Mouse (Mus musculus) layer of hippocampus, postnatal 14 days (tissue): ENCODE results near the gene Dyrk1a. TPM values are rescaled to one million over a fixed set of nuclear protein-coding genes. Genes with fewer than 3 reads are reported as not detected.

ENCODE experiments used
- DNase-seq, 2 experiments: peaks; one replicate each; pipeline ENCODE4 v3.0.0; 2021 to 2022; ENCODE audit warnings: low spot score in 2 of 2, mixed read lengths in 1 of 2
- total RNA-seq, 2 experiments: library from RNA; stranded (reverse); gene quantifications; 2 replicates each; pipeline ENCODE4 v1.2.3; 2021

The Dyrk1a gene
- total RNA-seq, 2 experiments from 2014 or later, result 83.0 to 84.1 TPM

DNA sequence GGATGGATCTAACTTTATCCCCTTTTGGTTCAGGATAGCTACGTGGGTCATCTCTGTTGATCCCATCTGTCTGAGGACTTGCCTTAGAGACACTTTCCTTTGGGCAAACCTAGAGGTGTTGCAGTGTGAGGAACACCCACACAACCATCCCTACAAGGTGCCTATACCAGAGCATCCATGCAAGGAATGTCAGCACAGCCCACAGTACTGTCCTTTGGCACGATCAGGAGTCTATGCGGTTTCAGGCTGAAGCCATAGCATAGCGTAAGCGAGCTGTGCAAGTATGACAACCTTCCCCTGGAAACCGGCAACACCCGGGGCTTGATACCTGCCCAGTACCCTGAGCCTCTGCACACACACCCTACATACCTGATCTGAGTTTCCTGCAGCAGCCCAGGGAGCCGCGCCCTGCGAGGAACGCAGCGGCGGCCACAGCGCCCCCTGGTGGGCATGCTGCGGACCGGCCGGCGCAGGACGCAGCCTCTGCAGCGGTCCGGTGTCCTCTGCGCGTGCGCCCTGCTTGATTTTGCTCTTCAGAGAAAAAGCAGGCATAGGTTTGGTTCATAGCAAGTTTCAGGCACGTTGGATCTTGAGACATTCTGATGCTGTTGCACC is 143.8 kb downstream of the Dyrk1a start:
- peak; percentile 80 for DNase-seq

DNA sequence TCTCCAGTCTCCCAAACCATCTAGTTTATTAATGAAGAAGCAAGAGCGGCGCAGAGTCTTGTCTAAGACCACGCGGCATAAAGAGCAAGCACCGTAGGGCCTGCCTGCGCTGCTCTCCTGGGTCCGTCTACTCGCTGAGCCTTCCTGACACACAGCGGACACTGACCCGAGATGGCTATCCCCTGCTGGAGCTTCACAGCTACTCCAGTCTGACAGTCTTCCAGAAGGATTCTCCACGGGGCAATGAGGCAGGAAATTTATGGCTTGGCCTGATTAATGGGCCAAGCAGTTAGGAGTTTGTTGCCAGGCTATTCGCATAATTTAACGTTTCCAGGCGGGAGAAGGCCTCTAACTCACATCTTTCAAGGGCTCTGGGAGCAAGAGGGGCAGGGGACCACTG is 144.7 kb downstream of the Dyrk1a start:
- no peak for DNase-seq

DNA sequence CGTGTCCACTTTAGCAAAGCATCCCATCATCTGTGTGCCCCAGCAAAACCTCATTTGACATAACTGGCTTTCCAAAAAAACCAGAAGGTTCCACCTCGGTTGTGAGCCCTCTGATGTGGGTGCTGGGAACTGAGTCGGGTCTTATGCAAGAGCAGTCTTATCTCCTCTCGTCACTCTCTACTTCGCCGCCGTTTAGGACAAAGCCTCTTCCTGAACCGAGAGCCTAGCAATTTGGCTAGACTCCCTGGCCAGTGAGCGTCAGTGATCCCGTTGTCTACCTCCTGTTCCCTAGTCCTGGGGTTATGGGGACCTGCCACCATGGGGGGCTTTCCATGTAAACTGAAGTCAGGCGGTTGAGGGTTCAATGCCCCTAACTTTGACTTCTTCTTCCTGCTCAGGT is 147.2 kb downstream of the Dyrk1a start:
- no peak for DNase-seq

DNA sequence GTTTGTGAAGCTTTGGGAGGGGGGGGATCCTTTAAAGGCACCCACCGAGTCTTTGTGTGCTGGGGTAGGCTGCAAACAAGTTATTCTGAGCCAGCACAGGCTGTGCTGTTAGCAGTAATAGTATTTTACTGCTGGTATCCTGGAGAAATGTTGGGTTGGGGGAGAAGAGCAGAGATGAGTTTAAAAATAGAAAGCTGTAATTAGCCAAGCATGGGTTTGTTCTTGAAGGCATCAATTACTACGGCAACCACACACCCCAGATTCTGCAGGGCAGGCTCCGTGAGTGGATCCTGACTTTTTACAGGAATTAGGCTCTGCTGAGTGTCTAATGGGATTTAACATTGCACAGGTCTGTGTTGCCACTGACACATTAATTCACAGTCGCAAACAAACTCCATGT is 149.1 kb downstream of the Dyrk1a start:
- peak; percentile 23 to 58 for DNase-seq

DNA sequence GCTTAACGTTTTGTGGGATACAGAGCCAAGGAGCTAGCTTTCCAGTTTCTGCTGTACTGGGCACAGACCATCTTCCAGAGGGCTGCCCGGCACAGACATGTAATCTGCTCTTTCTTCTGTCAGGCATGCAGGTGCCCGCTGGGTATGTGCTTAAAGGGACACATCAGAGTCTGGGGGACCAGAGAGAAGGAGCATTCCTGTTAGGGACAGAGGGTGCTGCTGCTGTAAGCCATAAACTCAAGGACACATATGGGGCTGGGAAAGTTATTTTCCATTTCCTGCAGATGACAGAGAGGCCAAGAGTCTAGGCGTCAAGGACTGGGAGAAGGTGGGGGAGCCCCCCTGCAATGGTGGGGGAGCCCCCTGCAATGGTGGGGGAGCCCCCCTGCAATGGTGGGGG is 149.7 kb downstream of the Dyrk1a start:
- DNase-seq, result no peak

DNA sequence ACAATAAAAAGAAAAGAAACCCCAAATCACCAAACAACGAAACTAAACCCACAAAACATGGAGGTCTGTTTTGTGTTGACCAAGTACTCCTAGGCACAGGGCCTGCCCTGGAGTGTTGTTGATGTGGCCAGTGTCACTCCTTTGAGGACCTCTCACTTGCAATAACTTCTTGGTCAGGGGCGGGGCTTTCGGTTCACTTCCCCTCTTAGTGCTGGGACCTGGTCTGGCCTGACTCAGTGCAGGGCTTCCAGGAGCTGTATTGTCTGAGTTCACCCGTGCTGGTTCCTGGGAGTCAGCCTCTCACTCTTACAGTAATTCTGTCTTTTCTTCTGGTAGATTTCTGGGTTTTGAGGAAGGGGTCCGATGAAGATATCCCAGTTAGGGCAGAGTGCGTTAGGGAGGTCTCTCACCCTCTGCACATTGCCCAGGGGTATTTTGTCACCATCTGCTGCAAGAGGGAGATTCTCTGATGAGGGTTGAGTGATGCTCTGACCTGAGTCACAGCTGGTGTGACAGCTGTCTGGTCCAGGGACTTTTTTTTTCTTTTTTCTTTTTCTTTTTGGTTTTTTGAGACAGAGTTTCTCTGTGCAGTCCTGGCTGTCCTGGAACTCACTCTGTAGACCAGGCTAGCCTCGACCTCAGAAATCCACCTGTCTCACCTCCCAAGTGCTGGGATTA is 150.8 kb downstream of the Dyrk1a start:
- no peak for DNase-seq

DNA sequence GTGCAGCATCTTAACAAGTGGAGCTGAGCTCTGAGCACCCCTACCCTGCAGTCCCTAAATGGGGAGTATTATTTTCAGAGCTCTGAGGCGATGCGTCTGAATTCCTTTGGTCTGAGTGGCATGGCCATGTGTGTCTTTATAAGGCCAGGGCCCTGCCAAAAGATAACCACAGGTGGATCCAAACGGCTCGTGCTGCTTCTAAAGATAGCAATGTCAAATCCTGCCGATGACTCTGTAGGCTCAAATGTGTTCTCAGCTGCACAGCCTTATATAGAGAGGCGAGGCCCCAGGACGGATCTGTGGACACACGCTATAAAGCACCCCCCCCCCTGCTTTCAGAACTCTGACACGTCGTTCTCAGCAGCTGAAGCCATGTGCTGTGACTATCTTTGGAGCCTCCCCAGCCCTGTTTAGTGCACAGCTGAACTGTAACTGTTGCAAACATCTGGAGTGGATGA is 151.8 kb downstream of the Dyrk1a start:
- DNase-seq, result no peak

DNA sequence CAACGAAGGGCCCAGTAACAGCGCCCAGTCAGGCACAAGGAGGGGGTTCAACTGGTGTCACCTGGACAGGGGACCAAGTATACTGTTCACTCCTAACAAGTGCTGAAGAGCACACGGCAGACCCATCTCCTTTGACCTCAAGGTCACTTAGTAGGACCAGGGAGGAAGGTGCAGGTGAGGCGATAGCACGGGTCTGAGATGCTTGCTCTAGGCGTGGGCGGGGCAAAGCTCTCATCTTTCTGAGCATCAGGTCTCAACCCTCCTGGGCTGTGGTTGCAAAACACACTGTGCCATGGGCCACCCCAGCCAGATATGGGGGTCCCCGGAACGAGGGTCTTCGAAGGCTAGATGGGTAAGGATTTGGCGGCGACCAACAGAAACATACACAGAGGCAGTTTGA is 153.1 kb downstream of the Dyrk1a start:
- no peak for DNase-seq

DNA sequence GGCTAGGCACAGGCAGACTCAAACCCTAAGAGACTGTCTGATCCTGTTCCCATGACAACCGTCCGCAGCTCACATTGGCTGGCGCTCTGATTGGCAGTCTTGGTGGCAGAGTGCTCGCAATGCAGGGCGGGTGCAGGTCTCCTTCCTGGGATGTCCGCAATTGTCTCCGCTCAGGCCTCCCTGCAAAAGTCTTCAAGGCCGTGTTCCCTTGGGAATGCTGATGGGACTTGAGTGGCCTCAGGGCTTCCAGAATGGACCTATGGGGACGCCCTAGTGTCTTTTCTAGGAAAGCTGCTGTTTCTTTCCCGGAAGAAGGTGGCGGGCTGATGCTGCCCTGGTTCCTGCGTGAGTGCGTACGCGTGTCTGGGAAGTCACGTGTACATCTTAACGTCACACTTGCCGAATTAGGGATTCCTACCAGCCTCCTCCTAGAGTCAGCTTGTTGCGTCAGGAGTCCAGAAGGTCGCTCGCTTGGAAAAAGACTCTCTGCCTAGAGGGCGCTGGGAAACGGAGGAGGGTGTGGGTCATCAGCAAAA is 154.3 kb downstream of the Dyrk1a start:
- DNase-seq, result peak; percentile 89 to 91

DNA sequence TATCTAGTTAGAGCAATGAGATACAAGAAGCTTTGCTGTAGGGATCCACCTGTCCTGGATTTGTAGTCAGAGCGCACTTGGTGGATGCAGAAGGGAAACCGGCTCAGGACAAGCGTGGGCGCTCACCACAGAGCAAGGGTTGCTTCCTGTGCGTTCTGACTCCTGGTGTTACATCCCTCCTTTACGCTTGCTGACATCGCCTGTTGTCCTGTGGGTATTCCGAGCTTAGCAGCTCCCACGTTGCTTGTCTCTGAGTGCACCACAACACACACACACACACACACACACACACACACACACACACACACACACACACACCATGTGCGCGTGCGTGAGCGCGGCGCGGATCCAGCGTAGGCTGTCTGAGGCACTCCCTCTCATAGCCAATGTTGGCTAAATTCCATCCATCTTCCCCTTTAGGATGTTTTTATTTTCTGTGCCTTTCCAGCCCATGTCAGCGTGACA is 155.0 kb downstream of the Dyrk1a start:
- peak; percentile 52 to 64 for DNase-seq

DNA sequence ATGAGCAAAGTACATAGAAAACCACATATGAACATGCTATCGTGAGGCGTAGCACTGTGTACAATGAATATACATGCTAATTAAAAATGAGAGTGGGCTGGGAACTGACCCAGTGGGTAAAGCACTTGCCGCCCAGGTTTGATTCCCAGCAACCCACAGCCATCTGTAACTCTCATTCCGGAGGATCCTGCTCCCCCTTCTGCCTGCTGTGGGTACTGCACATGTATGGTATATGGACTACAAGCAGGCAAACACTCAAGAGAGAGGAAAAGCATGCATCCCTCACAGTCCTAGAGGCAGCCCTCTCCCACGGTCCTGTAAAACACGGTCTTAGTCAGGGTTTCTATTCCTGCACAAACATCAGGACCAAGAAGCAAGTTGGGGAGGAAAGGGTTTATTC is 159.4 kb downstream of the Dyrk1a start:
- DNase-seq, result no peak

DNA sequence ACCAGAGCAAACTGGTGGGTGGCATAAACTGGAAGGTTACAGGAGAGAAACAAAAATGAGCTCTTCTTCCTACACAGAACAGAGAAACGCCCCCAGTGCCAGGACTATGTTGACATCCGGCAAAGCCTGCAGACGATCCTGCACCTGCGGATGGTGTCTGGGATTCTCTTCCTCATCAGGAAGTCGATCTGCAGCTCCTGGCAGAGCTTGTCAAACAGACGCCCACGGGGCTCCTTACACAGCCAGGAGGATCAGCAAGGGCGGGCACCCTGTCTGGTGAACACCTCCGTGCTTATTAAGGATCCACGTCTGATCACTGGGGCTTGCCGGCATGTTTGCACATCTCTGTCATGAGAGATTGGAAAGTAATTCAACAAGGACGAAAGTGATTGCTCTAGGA is 161.2 kb downstream of the Dyrk1a start:
- DNase-seq, result no peak

DNA sequence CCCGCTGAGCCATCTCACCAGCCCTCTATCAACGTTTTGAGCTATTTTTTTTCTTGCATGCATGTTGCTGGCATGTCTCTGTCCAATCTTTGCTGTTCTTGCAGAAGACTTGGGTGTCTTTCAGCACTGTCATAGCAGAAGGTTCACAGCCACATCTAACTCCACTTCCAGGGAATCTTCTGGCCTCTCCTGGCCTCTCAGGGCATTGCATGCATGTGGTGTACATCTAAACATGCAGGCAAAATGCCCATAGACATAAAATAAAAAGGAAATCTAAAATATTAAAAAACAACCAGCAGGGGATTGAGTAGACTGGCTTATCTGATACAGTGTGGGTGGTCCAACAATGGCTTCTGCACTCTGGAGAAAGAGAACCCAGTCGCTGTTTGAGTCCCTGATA is 165.7 kb downstream of the Dyrk1a start:
- no peak for DNase-seq

DNA sequence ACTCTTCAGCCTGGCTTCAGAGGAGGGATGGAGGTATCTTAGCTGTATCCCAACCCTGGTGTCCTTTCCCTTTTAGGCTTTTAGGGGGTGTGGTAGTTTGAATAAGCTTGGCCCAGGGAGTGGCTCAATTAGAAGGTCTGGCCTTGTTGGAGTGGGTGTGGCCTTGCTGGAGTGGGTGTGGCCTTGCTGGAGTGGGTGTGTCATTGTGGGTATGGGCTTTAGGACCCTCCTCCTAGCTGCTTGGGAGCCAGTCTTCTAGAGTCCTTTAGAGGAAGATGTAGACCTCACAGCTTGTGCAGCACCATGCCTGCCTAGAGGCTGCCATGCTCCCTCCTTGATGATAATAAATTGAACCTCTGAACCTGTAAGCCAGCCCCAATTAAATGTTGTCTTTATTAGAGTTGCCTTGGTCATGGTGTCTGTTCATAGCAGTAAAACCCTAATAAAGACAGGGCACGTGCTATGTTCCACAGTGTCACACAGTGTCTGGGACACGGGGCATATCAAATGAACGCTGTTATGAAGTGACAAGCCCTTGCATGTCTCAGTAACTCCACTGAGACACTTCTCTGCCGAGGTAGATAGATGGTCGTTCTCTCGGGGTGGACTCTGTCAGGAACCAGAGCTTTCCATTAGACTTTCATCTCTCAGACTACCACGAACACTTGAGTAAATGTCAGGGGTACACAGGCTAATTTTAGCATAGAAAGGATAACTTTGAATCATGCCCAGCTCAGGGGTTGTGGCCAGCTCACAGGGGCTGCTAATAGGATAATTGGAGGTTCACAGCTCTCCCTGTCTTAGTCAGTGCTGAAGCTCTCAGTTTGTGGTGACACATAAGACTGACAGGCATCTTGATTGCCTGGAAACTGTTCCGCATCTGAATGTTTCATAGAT is 166.9 kb downstream of the Dyrk1a start:
- DNase-seq, result no peak

DNA sequence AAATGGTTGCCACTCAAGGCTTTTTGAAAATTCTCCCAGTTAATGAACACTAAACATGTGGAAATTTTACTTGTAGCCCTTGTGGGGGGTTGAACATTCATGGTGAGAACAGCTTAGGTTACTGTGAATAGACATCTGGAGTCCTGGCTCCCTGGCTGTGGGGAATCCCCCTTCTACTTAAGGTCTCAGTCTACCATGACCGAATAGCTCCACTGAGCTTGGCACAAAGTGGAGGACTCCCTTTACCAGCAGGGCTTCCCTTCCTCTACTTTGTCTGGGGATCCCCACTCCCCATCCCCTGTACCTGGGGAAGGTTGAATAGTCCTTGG is 167.5 kb downstream of the Dyrk1a start:
- no peak for DNase-seq

DNA sequence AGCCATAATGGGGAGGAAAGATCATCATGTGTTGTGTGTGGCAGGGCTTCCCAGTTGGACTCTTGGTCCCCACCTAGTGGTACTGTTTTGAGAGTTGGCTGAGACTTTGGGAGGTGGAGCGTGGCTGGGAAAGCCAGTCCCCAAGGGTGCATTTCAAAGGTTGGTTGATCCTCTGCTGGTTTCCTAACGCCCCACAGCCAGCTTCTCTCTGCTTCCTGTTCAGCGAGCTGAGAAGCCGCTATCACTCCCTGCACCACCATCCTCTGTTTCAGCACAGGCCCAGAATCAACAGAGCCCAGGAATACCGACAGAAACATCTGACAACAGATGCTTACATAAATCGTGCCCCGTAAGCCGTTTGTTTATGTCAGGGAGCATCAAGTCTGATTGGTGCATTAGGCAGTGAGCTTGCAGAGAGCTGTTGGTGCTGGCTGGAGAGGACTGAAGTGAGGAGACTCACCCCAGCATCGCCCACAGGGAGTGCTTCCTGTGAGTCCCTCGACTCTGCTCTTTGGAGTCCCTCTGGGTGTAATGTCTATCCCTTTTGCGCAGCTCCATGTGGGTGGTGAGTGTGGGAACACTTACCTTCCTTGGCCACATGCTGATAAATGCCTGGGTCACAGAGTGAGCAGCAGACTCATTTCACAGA is 174.2 kb downstream of the Dyrk1a start:
- peak; percentile 24 to 39 for DNase-seq

DNA sequence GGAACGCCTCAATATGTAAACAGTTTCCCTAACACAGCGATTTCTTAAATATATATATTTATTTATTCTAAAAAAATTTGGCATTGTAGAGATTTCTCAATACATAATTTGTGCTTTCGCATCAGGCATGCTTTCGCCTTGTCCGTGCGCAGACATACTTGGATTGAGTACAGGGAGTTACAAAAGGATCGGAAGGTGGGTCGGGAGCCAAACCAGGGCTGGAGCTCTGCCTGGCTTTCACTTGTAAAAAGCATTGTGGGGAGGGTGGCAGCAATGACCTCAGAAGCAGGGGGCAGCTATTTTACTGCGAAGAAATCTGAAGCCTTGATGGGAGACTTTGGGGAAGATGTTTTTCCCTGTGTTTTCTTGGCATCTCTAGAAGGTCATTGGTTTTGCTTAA is 175.2 kb downstream of the Dyrk1a start:
- peak in 1 of 2 experiments; percentile 55 for DNase-seq
